Mouse (Mus musculus): ENCODE results near the gene Elp5.

- TF ChIP-seq GATA1 (IDR thresholded peaks at IDR 0.05; ENCODE audit: borderline replicate concordance, low read length) (no peak), FLI1 (IDR thresholded peaks at IDR 0.05; ENCODE audit: low read length) (no peak)
Observed at GRCm38 (mm10) chr11:70020022-70020631, 37.8 kb upstream of the Elp5 start.
